Mouse (Mus musculus) midbrain, embryonic 10.5 days (tissue): ENCODE measurements around the gene Atg14. TPM values are rescaled to one million over a fixed set of nuclear protein-coding genes. Genes with fewer than 3 reads are reported as not detected.

Experiments used
- DNase-seq: peaks from one replicate; pipeline ENCODE4 v3.0.0-alpha.2; 2017; ENCODE audit warnings: low spot score
- H3K27ac ChIP-seq: fragments of 300-500 bp; sonication (generic); replicated peaks from 2 replicates; pipeline ENCODE4 v1.5.1; 2016; ENCODE audit warnings: mild to moderate bottlenecking
- H3K27me3 ChIP-seq: fragments of 300-500 bp; sonication (generic); 2 replicates; pipeline ENCODE4 v1.6.1; 2016; ENCODE audit warnings: low read depth, mild to moderate bottlenecking; ENCODE audit not compliant: poor library complexity, severe bottlenecking
- H3K36me3 ChIP-seq: fragments of 300-500 bp; sonication (generic); 2 replicates; pipeline ENCODE4 v1.6.1; 2016; ENCODE audit warnings: mild to moderate bottlenecking, moderate library complexity
- H3K4me1 ChIP-seq: fragments of 300-500 bp; sonication (generic); 2 replicates; pipeline ENCODE4 v1.6.1; 2016
- H3K4me3 ChIP-seq: fragments of 300-500 bp; sonication (generic); 2 replicates; pipeline ENCODE4 v1.5.1; 2016; ENCODE audit warnings: mild to moderate bottlenecking, moderate library complexity
- H3K9me3 ChIP-seq: fragments of 300-500 bp; sonication (generic); replicated peaks from 2 replicates; pipeline ENCODE4 v1.6.1; 2016; ENCODE audit warnings: mild to moderate bottlenecking
- WGBS: fragments of 180-500 bp; shearing (Covaris S2); methylation state at CpG from one replicate; pipeline ENCODE4 v1.1.7; 2016; 5-methylcytosine and 5-hydroxymethylcytosine counted together
- polyA plus RNA-seq: library from polyadenylated mRNA; unstranded; fragments of >200 nt; fragmentation: Nextera tagmentation; extraction: Ambion mirVana; gene quantifications from 2 replicates; pipeline ENCODE4 v1.2.1, GENCODE M21; 2016

Atg14 gene
- polyA plus RNA-seq, 1 experiment from 2014 or later, result 14.7 TPM

- Histone ChIP-seq H3K36me3 (no peaks in the 10 kb centered on the region), H3K4me3 (no peak overlapping the region), H3K9me3 (no peaks in the 10 kb centered on the region), H3K27me3 (no peaks in the 10 kb centered on the region), H3K27ac (no peak overlapping the region), H3K4me1 (peaks cover 6% of the 10 kb centered on the region)
- 80% methylated on average over 4 of the region's 4 CpGs for WGBS
- DNase-seq, result no peak
Observed at GRCm38 (mm10) chr14:47572707-47573106, 2.3 kb upstream of the Atg14 start.

- H3K4me3 ChIP-seq, result peak overlapping the region; percentile 90
- H3K4me1 ChIP-seq, result peaks cover 14% of the 10 kb centered on the region
- DNase-seq, result peak; percentile 97
- H3K27me3 ChIP-seq, result no peaks in the 10 kb centered on the region
- H3K27ac ChIP-seq, result peak overlapping the region; percentile 86
- peaks cover 3% of the 10 kb centered on the region; the same call in 1 of the 2 replicates for H3K36me3 ChIP-seq
- under 1% methylated on average over 46 of the region's 46 CpGs for WGBS
- H3K9me3 ChIP-seq, result no peaks in the 10 kb centered on the region
Observed at GRCm38 (mm10) chr14:47567962-47568652, 2.3 kb downstream of the Atg14 start.

- Histone ChIP-seq H3K36me3 (peaks cover 20% of the 10 kb centered on the region), H3K27ac (no peak overlapping the region), H3K9me3 (no peaks in the 10 kb centered on the region), H3K4me1 (peaks cover 11% of the 10 kb centered on the region), H3K4me3 (no peak overlapping the region), H3K27me3 (no peaks in the 10 kb centered on the region)
- no peak for DNase-seq
- 86% methylated on average over 4 of the region's 4 CpGs for WGBS
Observed at GRCm38 (mm10) chr14:47563106-47563505, 7.3 kb downstream of the Atg14 start.

- WGBS, result 94% methylated on average over 1 of the region's 1 CpGs
- H3K27ac ChIP-seq, result no peak overlapping the region
- H3K4me1 ChIP-seq, result peaks cover 6% of the 10 kb centered on the region
- no peaks in the 10 kb centered on the region for H3K27me3 ChIP-seq
- no peaks in the 10 kb centered on the region for H3K9me3 ChIP-seq
- no peak for DNase-seq
- no peak overlapping the region for H3K4me3 ChIP-seq
- H3K36me3 ChIP-seq, result peaks cover 21% of the 10 kb centered on the region
Observed at GRCm38 (mm10) chr14:47562530-47562929, 7.9 kb downstream of the Atg14 start.

GRCm38 (mm10) chr14:47560714-47561113, 9.7 kb downstream of the Atg14 start:
- Histone ChIP-seq H3K4me3 (no peak overlapping the region), H3K36me3 (peaks cover 36% of the 10 kb centered on the region), H3K27me3 (no peaks in the 10 kb centered on the region), H3K9me3 (no peaks in the 10 kb centered on the region), H3K27ac (no peak overlapping the region), H3K4me1 (no peaks in the 10 kb centered on the region)
- 86% methylated on average over 2 of the region's 2 CpGs for WGBS
- no peak for DNase-seq

- Histone ChIP-seq H3K4me3 (no peak overlapping the region), H3K36me3 (peaks cover 72% of the 10 kb centered on the region), H3K9me3 (no peaks in the 10 kb centered on the region), H3K27ac (no peak overlapping the region), H3K4me1 (no peaks in the 10 kb centered on the region), H3K27me3 (no peaks in the 10 kb centered on the region)
- no peak for DNase-seq
- 95% methylated on average over 5 of the region's 5 CpGs for WGBS
Observed at GRCm38 (mm10) chr14:47555225-47555624, 15.2 kb downstream of the Atg14 start.

GRCm38 (mm10) chr14:47554236-47554635, 16.2 kb downstream of the Atg14 start:
- no peaks in the 10 kb centered on the region for H3K9me3 ChIP-seq
- no peak overlapping the region for H3K27ac ChIP-seq
- DNase-seq, result no peak
- no peaks in the 10 kb centered on the region for H3K4me1 ChIP-seq
- H3K36me3 ChIP-seq, result peaks cover 72% of the 10 kb centered on the region
- no peak overlapping the region for H3K4me3 ChIP-seq
- H3K27me3 ChIP-seq, result no peaks in the 10 kb centered on the region
- 78% methylated on average over 4 of the region's 4 CpGs for WGBS

GRCm38 (mm10) chr14:47553380-47553779, 17.1 kb downstream of the Atg14 start:
- Histone ChIP-seq H3K36me3 (peaks cover 79% of the 10 kb centered on the region), H3K9me3 (no peaks in the 10 kb centered on the region), H3K27me3 (no peaks in the 10 kb centered on the region), H3K27ac (no peak overlapping the region), H3K4me3 (no peak overlapping the region), H3K4me1 (no peaks in the 10 kb centered on the region)
- no peak for DNase-seq
- WGBS, result 96% methylated on average over 2 of the region's 2 CpGs

GRCm38 (mm10) chr14:47551668-47552067, 18.8 kb downstream of the Atg14 start:
- no peak for DNase-seq
- Histone ChIP-seq H3K27me3 (no peaks in the 10 kb centered on the region), H3K36me3 (peaks cover 91% of the 10 kb centered on the region), H3K9me3 (no peaks in the 10 kb centered on the region), H3K4me3 (no peak overlapping the region), H3K27ac (no peak overlapping the region), H3K4me1 (no peaks in the 10 kb centered on the region)
- 93% methylated on average over 6 of the region's 6 CpGs for WGBS

- H3K36me3 ChIP-seq, result peaks cover 97% of the 10 kb centered on the region
- H3K9me3 ChIP-seq, result no peaks in the 10 kb centered on the region
- H3K4me3 ChIP-seq, result no peak overlapping the region
- no peaks in the 10 kb centered on the region for H3K4me1 ChIP-seq
- no peaks in the 10 kb centered on the region for H3K27me3 ChIP-seq
- no peak overlapping the region for H3K27ac ChIP-seq
- WGBS, result 93% methylated on average over 4 of the region's 4 CpGs
- DNase-seq, result no peak
Observed at GRCm38 (mm10) chr14:47544877-47545276, 25.6 kb downstream of the Atg14 start.

GRCm38 (mm10) chr14:47544286-47544685, 26.2 kb downstream of the Atg14 start:
- DNase-seq, result no peak
- Histone ChIP-seq H3K36me3 (peaks cover 97% of the 10 kb centered on the region), H3K4me1 (no peaks in the 10 kb centered on the region), H3K27ac (no peak overlapping the region), H3K27me3 (no peaks in the 10 kb centered on the region), H3K4me3 (no peak overlapping the region), H3K9me3 (no peaks in the 10 kb centered on the region)
- WGBS, result 89% methylated on average over 5 of the region's 5 CpGs

- no peak overlapping the region for H3K27ac ChIP-seq
- no peak overlapping the region for H3K4me3 ChIP-seq
- peaks cover 81% of the 10 kb centered on the region for H3K36me3 ChIP-seq
- no peaks in the 10 kb centered on the region for H3K27me3 ChIP-seq
- no peak for DNase-seq
- H3K4me1 ChIP-seq, result no peaks in the 10 kb centered on the region
- no peaks in the 10 kb centered on the region for H3K9me3 ChIP-seq
- WGBS, result 93% methylated on average over 3 of the region's 3 CpGs
Observed at GRCm38 (mm10) chr14:47542283-47542682, 28.2 kb downstream of the Atg14 start.

GRCm38 (mm10) chr14:47541325-47541948, 29.0 kb downstream of the Atg14 start:
- H3K4me3 ChIP-seq, result no peak overlapping the region
- H3K4me1 ChIP-seq, result no peaks in the 10 kb centered on the region
- WGBS, result 90% methylated on average over 10 of the region's 10 CpGs
- H3K27me3 ChIP-seq, result no peaks in the 10 kb centered on the region
- H3K36me3 ChIP-seq, result peaks cover 72% of the 10 kb centered on the region
- H3K27ac ChIP-seq, result no peak overlapping the region
- H3K9me3 ChIP-seq, result no peaks in the 10 kb centered on the region
- DNase-seq, result no peak
